Mouse (Mus musculus): ENCODE data around the gene Bcl9l. TPM values are rescaled to one million over a fixed set of nuclear protein-coding genes. Genes with fewer than 3 reads are reported as not detected.

The Bcl9l gene
- polyA plus RNA-seq, 1 experiment from 2014 or later: 18.5 TPM

DNA sequence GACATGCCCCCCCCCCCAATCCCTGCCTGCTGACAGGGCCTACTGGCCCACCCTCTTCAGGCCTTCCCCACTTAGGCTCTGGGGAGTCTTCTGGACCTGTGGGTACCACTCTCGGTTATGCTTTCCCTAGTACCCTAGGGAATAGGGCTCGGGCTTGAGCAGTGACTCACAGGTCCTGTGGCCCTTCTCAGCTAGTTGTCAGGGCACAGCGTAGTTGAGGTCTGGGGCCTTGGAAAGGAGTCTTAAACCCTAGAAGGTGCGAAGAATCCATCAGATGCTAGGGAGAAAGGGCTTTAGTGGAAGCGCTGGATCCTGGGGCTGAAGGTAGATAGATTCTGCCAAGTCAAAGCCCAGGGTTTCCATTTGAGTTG, 17.5 kb downstream of the Bcl9l start:
- WGBS: 18% methylated on average over 5 of the region's 5 CpGs
- Histone ChIP-seq H3K9ac (peak overlapping the region; percentile 63), H3K36me3 (peaks cover 33% of the 10 kb centered on the region), H3K9me3 (no peaks in the 10 kb centered on the region), H3K4me2 (replicated peaks) (peak overlapping the region; percentile 88), H3K27me3 (no peaks in the 10 kb centered on the region), H3K4me1 (peaks cover 66% of the 10 kb centered on the region), H3K27ac (peak overlapping the region; percentile 99), H3K4me3 (peak overlapping the region; percentile 44)
- no peak for ATAC-seq (ENCODE audit: insufficient number of reproducible peaks, insufficient read depth, low FRiP score, low TSS enrichment)

GRCm38 (mm10) chr9:44500638-44501175, 18.1 kb downstream of the Bcl9l start:
- Histone ChIP-seq H3K27ac (peak overlapping the region; percentile 99), H3K4me1 (peaks cover 60% of the 10 kb centered on the region), H3K36me3 (peaks cover 38% of the 10 kb centered on the region), H3K27me3 (no peaks in the 10 kb centered on the region), H3K4me2 (replicated peaks) (peak overlapping the region; percentile 88), H3K9me3 (no peaks in the 10 kb centered on the region), H3K4me3 (peak overlapping the region; percentile 44), H3K9ac (peak overlapping the region; percentile 27; the same call in 1 of the 2 replicates)
- 22% methylated on average over 8 of the region's 8 CpGs for WGBS
- no peak for ATAC-seq (ENCODE audit: insufficient number of reproducible peaks, insufficient read depth, low FRiP score, low TSS enrichment)

- H3K9ac ChIP-seq: 0 out of 2 replicates have a peak overlapping the region, but pooled peaks have one; percentile 34
- H3K27ac ChIP-seq: peak overlapping the region; percentile 99
- peak overlapping the region; percentile 44 for H3K4me3 ChIP-seq
- H3K9me3 ChIP-seq: no peaks in the 10 kb centered on the region
- ATAC-seq (ENCODE audit: insufficient number of reproducible peaks, insufficient read depth, low FRiP score, low TSS enrichment): no peak
- H3K4me1 ChIP-seq: peaks cover 55% of the 10 kb centered on the region
- H3K4me2 ChIP-seq (replicated peaks): peak overlapping the region; percentile 88
- H3K27me3 ChIP-seq: no peaks in the 10 kb centered on the region
- peaks cover 42% of the 10 kb centered on the region for H3K36me3 ChIP-seq
- 20% methylated on average over 10 of the region's 10 CpGs for WGBS
These were observed 18.7 kb downstream of the Bcl9l start for GRCm38 (mm10) chr9:44501206-44501879.

GRCm38 (mm10) chr9:44502006-44502405, 19.4 kb downstream of the Bcl9l start:
- Histone ChIP-seq H3K36me3 (peaks cover 46% of the 10 kb centered on the region), H3K4me1 (peaks cover 48% of the 10 kb centered on the region), H3K27me3 (no peaks in the 10 kb centered on the region), H3K9me3 (no peaks in the 10 kb centered on the region), H3K4me3 (peak overlapping the region; percentile 44), H3K4me2 (replicated peaks) (peak overlapping the region; percentile 88), H3K27ac (peak overlapping the region; percentile 99), H3K9ac (0 out of 2 replicates have a peak overlapping the region, but pooled peaks have one; percentile 34)
- 1% methylated on average over 4 of the region's 4 CpGs for WGBS
- no peak for ATAC-seq (ENCODE audit: insufficient number of reproducible peaks, insufficient read depth, low FRiP score, low TSS enrichment)

DNA sequence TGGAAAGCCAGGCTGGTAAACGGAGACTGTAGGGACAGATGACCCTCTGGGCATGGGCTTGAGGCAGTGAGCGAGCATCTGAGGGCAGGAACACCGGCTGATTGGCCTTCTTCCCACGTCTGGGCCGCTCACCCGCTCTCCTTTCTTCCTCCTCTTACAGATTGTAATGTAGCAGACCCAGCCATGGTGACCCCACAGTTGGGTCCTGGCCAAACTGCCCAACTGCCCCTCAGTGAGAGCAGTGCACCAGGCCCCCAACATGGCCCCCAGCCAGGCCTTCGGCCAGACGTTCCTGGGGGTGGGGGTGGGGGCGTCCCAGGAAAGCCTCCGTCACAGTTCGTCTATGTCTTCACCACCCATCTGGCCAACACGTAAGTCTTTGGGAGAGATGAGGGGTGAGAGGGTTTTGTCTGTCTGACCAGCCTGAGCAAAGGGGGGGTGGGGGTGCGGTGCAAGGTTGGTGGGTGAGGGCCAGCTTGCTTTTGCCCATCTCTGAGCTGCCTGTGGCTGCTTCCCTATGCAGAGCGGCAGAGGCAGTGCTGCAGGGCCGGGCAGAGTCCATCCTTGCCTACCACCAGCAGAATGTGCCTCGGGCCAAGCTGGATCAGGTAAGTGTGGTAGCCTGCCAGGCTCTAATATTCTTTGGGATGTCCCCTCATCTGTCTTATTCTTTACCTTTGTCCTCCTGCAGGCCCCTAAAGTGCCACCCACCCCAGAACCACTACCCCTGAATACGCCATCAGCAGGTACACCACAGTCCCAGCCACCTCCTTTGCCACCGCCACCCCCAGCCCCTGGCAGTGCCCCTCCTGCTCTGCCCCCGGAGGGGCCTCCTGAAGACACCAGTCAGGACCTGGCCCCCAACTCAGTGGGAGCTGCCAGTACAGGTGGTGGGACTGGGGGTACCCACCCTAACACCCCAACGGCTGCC, 22.5 kb downstream of the Bcl9l start:
- H3K4me1 ChIP-seq: peaks cover 33% of the 10 kb centered on the region
- H3K27me3 ChIP-seq: no peaks in the 10 kb centered on the region
- H3K9me3 ChIP-seq: no peaks in the 10 kb centered on the region
- peaks cover 71% of the 10 kb centered on the region for H3K36me3 ChIP-seq
- H3K27ac ChIP-seq: no peak overlapping the region
- H3K4me3 ChIP-seq: no peak overlapping the region
- no peak overlapping the region for H3K4me2 ChIP-seq (replicated peaks)
- WGBS: 78% methylated on average over 20 of the region's 20 CpGs
- no peak for ATAC-seq (ENCODE audit: insufficient number of reproducible peaks, insufficient read depth, low FRiP score, low TSS enrichment)
- H3K9ac ChIP-seq: no peak overlapping the region; the same call in 1 of the 2 replicates

DNA sequence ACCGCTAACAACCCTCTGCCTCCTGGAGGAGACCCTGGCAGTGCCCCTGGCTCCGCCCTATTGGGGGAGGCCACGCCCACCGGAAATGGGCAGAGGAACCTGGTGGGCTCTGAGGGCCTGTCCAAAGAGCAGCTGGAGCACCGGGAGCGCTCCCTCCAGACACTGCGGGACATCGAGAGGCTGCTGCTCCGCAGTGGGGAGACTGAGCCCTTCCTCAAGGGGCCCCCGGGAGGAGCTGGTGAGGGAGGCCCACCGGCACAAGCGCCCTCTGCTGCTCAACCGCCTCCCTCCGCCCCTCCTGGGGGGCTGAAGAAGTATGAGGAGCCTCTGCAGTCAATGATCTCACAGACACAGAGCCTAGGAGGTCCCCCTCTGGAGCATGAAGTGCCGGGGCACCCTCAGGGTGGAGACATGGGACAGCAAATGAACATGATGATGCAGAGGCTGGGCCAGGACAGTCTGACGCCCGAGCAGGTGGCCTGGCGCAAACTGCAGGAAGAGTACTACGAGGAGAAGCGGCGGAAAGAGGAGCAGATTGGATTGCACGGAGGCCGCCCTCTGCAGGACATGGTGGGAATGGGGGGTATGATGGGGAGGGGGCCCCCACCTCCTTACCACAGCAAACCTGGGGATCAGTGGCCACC, 23.3 kb downstream of the Bcl9l start:
- Histone ChIP-seq H3K27ac (no peak overlapping the region), H3K9me3 (no peaks in the 10 kb centered on the region), H3K9ac (no peak overlapping the region), H3K27me3 (no peaks in the 10 kb centered on the region), H3K4me3 (no peak overlapping the region), H3K4me1 (peaks cover 25% of the 10 kb centered on the region), H3K4me2 (replicated peaks) (no peak overlapping the region), H3K36me3 (peaks cover 67% of the 10 kb centered on the region)
- ATAC-seq (ENCODE audit: insufficient number of reproducible peaks, insufficient read depth, low FRiP score, low TSS enrichment): no peak
- 59% methylated on average over 23 of the region's 23 CpGs for WGBS

DNA sequence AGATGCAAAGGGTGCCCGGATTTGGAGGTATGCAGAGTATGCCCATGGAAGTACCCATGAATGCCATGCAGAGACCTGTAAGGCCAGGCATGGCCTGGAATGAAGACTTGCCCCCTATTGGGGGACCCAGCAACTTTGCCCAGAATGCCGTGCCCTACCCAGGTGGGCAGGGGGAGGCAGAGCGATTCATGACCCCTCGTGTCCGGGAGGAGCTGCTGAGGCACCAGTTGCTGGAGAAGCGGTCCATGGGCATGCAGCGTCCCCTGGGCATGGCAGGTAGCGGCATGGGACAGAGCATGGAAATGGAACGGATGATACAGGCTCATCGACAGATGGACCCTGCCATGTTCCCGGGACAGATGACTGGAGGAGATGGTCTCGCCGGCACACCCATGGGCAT, 23.9 kb downstream of the Bcl9l start:
- no peak overlapping the region for H3K9ac ChIP-seq
- WGBS: 95% methylated on average over 13 of the region's 13 CpGs
- H3K9me3 ChIP-seq: no peaks in the 10 kb centered on the region
- no peak overlapping the region for H3K4me3 ChIP-seq
- no peak overlapping the region for H3K27ac ChIP-seq
- H3K4me2 ChIP-seq (replicated peaks): no peak overlapping the region
- peaks cover 61% of the 10 kb centered on the region for H3K36me3 ChIP-seq
- no peaks in the 10 kb centered on the region for H3K27me3 ChIP-seq
- no peak for ATAC-seq (ENCODE audit: insufficient number of reproducible peaks, insufficient read depth, low FRiP score, low TSS enrichment)
- peaks cover 19% of the 10 kb centered on the region for H3K4me1 ChIP-seq

GRCm38 (mm10) chr9:44507345-44507744, 24.7 kb downstream of the Bcl9l start:
- Histone ChIP-seq H3K27me3 (no peaks in the 10 kb centered on the region), H3K9ac (no peak overlapping the region)
- WGBS: 94% methylated on average over 6 of the region's 6 CpGs

GRCm38 (mm10) chr9:44508124-44508619, 25.5 kb downstream of the Bcl9l start:
- H3K36me3 ChIP-seq: peaks cover 53% of the 10 kb centered on the region
- 84% methylated on average over 18 of the region's 18 CpGs for WGBS
- no peak overlapping the region for H3K27ac ChIP-seq
- no peak overlapping the region for H3K9ac ChIP-seq
- H3K27me3 ChIP-seq: no peaks in the 10 kb centered on the region
- no peaks in the 10 kb centered on the region for H3K9me3 ChIP-seq
- H3K4me2 ChIP-seq (replicated peaks): no peak overlapping the region
- no peak overlapping the region for H3K4me3 ChIP-seq
- peaks cover 29% of the 10 kb centered on the region for H3K4me1 ChIP-seq
- ATAC-seq (ENCODE audit: insufficient number of reproducible peaks, insufficient read depth, low FRiP score, low TSS enrichment): no peak

More at GRCm38 (mm10) chr9:44507345-44507744, 24.7 kb downstream of the Bcl9l start:
- Histone ChIP-seq H3K36me3 (peaks cover 61% of the 10 kb centered on the region), H3K4me2 (replicated peaks) (no peak overlapping the region), H3K9me3 (no peaks in the 10 kb centered on the region), H3K27ac (no peak overlapping the region), H3K4me3 (no peak overlapping the region), H3K4me1 (peaks cover 21% of the 10 kb centered on the region)
- ATAC-seq (ENCODE audit: insufficient number of reproducible peaks, insufficient read depth, low FRiP score, low TSS enrichment): no peak

DNA sequence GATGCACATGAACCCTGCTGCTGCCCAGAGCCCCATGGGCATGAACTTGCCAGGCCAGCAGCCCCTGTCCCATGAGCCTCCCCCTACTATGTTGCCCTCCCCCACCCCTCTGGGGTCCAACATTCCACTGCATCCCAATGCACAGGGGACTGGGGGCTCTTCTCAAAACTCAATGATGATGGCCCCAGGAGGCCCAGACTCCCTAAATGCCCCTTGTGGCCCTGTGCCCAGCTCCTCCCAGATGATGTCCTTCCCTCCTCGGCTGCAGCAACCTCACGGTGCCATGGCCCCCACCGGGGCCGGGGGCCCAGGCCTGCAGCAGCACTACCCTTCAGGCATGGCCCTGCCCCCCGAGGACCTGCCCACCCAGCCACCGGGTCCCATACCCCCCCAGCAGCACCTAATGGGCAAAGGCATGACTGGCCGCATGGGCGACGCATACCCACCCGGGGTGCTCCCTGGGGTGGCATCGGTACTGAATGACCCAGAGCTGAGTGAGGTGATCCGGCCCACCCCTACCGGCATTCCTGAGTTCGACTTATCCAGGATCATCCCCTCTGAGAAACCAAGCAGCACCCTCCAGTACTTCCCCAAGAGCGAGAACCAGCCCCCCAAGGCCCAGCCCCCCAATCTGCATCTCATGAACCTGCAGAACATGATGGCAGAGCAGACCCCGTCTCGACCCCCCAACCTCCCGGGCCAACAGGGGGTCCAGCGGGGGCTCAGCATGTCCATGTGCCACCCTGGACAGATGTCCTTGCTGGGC, 26.3 kb downstream of the Bcl9l start:
- Histone ChIP-seq H3K4me3 (0 out of 2 replicates have a peak overlapping the region, but pooled peaks have one; percentile 17), H3K36me3 (peaks cover 50% of the 10 kb centered on the region), H3K4me1 (peaks cover 30% of the 10 kb centered on the region), H3K9ac (peak overlapping the region; percentile 36; the same call in 1 of the 2 replicates), H3K27ac (peak overlapping the region; percentile 37; the same call in 1 of the 2 replicates), H3K27me3 (no peaks in the 10 kb centered on the region), H3K4me2 (replicated peaks) (peak overlapping the region; percentile 39), H3K9me3 (no peaks in the 10 kb centered on the region)
- WGBS: 79% methylated on average over 19 of the region's 19 CpGs
- no peak for ATAC-seq (ENCODE audit: insufficient number of reproducible peaks, insufficient read depth, low FRiP score, low TSS enrichment)

All from embryonic facial prominence, embryonic 12.5 days (tissue).